Mouse (Mus musculus) megakaryocyte, embryonic 14.5 days (primary cell): ENCODE measurements around the gene Gm14409. TPM values are rescaled to one million over a fixed set of nuclear protein-coding genes. Genes with fewer than 3 reads are reported as not detected.
"Not testable (repeated sequence)": the region's sequence is repeated elsewhere in the genome, so short reads cannot be mapped to it uniquely, and the experiment has no call there.

Source experiments
- H3K27me3 ChIP-seq: replicated peaks from 2 replicates; pipeline ENCODE3; 2012; ENCODE audit warnings: inconsistent platforms
- H3K36me3 ChIP-seq: replicated peaks from 2 replicates; pipeline ENCODE3; 2012; ENCODE audit warnings: low read length, inconsistent platforms, mixed read lengths
- H3K4me1 ChIP-seq: 2 replicates; pipeline ENCODE4 v1.6.1; 2012; ENCODE audit warnings: inconsistent platforms
- H3K4me3 ChIP-seq: replicated peaks from 2 replicates; pipeline ENCODE3; 2012; ENCODE audit warnings: moderate library complexity, mild to moderate bottlenecking, inconsistent platforms
- H3K9me3 ChIP-seq: 2 replicates; pipeline ENCODE4 v1.6.1; 2012; ENCODE audit warnings: inconsistent platforms
- polyA plus RNA-seq: library from polyadenylated mRNA; stranded (reverse); fragments of >175 nt; gene quantifications from 2 replicates; pipeline ENCODE4 v1.2.3, GENCODE M21; 2012; ENCODE audit warnings: low replicate concordance; ENCODE audit not compliant: insufficient read depth

Gene Gm14409
- not detected in 2 replicates for polyA plus RNA-seq

GRCm38 (mm10) chr2:177266936-177267335, at the start of gene Gm14409:
TSS of gene Gm14409 (minus strand) at chr2:177267036.
- not testable (repeated sequence) for H3K9me3 ChIP-seq, H3K27me3 ChIP-seq, H3K36me3 ChIP-seq, H3K4me3 ChIP-seq, H3K4me1 ChIP-seq

- not testable (repeated sequence) for H3K4me3 ChIP-seq, H3K9me3 ChIP-seq, H3K36me3 ChIP-seq, H3K27me3 ChIP-seq, H3K4me1 ChIP-seq
Observed at GRCm38 (mm10) chr2:177309627-177310026, 42.8 kb upstream of the Gm14409 start.

- not testable (repeated sequence) for H3K27me3 ChIP-seq, H3K4me1 ChIP-seq, H3K36me3 ChIP-seq, H3K9me3 ChIP-seq, H3K4me3 ChIP-seq
Observed at GRCm38 (mm10) chr2:177304980-177305379, 38.1 kb upstream of the Gm14409 start.

- H3K36me3 ChIP-seq, H3K27me3 ChIP-seq, H3K4me3 ChIP-seq, H3K9me3 ChIP-seq, H3K4me1 ChIP-seq: not testable (repeated sequence)
Observed at GRCm38 (mm10) chr2:177283701-177284100, 16.9 kb upstream of the Gm14409 start.

- H3K27me3 ChIP-seq, H3K4me3 ChIP-seq: not testable (repeated sequence)
Observed at GRCm38 (mm10) chr2:177277754-177278153, 10.9 kb upstream of the Gm14409 start.

GRCm38 (mm10) chr2:177272237-177272636, 5.4 kb upstream of the Gm14409 start:
- not testable (repeated sequence) for H3K36me3 ChIP-seq, H3K4me3 ChIP-seq, H3K4me1 ChIP-seq, H3K27me3 ChIP-seq, H3K9me3 ChIP-seq

More at GRCm38 (mm10) chr2:177277754-177278153, 10.9 kb upstream of the Gm14409 start:
- not testable (repeated sequence) for H3K4me1 ChIP-seq, H3K36me3 ChIP-seq, H3K9me3 ChIP-seq

GRCm38 (mm10) chr2:177247449-177247848, 19.4 kb downstream of the Gm14409 start:
- not testable (repeated sequence) for H3K27me3 ChIP-seq, H3K4me3 ChIP-seq, H3K9me3 ChIP-seq, H3K4me1 ChIP-seq, H3K36me3 ChIP-seq

- not testable (repeated sequence) for H3K4me3 ChIP-seq, H3K9me3 ChIP-seq, H3K36me3 ChIP-seq, H3K4me1 ChIP-seq, H3K27me3 ChIP-seq
Observed at GRCm38 (mm10) chr2:177230461-177230860, 36.4 kb downstream of the Gm14409 start.

Other genes starting within 250 kb of the Gm14409 start
- gene Gm14401, start 192.7 kb downstream of the Gm14409 start, polyA plus RNA-seq, result not detected in 2 replicates
- gene Gm14410, start 60.6 kb downstream of the Gm14409 start, polyA plus RNA-seq, result 7.5 TPM in 1 of 2 replicates, not detected in the other
- gene Gm14412, start 57.3 kb upstream of the Gm14409 start, polyA plus RNA-seq, result not detected in 2 replicates
- not detected in 2 replicates for gene Gm14418, start 131.3 kb upstream of the Gm14409 start, polyA plus RNA-seq
- 0.48 TPM in 1 of 2 replicates, not detected in the other for gene Zfp970, start 197.7 kb upstream of the Gm14409 start, polyA plus RNA-seq
- gene Gm14403, start 231.2 kb upstream of the Gm14409 start, polyA plus RNA-seq, result not detected in 2 replicates